Mouse (Mus musculus): ENCODE data around the gene Slc24a3.

DNA sequence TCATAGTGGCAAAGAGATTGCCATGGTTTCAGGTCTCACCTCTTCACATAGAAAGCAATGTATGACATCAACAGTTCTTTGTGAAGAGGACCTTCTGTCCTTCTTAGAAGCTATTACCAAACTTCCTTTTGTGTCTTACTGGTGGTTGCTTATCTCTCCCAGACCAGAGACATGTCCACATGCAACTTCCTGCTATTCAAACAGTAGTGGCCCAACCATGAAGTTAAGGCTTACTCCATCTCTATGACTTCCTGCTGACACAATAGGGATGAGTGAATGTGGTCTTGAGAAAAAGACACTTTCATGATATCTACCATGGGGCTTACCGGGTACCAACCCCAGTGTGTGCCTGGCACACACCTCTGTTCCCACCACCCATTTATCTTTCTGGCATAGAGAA, 58.5 kb downstream of the Slc24a3 start:
- TF ChIP-seq POLR2A (IDR thresholded peaks at IDR 0.05; ENCODE audit: borderline replicate concordance, extremely low read depth, low read depth, low read length) (no peak), CTCF (IDR thresholded peaks at IDR 0.05; ENCODE audit: insufficient read depth, low read length) (no peak)
